Mouse (Mus musculus) embryo, embryonic 11 days (tissue): ENCODE results near the gene Fgfr2.

ENCODE experiments used
- DNase-seq: peaks from one replicate; pipeline ENCODE4 v3.0.0-alpha.2; 2015

The Fgfr2 gene

GRCm38 (mm10) chr7:130894931-130895617, 2228.1 kb downstream of the Fgfr2 start:
- DNase-seq, result no peak

GRCm38 (mm10) chr7:130892973-130893372, 2230.2 kb downstream of the Fgfr2 start:
- DNase-seq, result no peak

GRCm38 (mm10) chr7:130890871-130891270, 2232.3 kb downstream of the Fgfr2 start:
- no peak for DNase-seq

- no peak for DNase-seq
Observed at GRCm38 (mm10) chr7:130887946-130888345, 2235.2 kb downstream of the Fgfr2 start.

- DNase-seq, result no peak
Observed at GRCm38 (mm10) chr7:130886246-130886645, 2236.9 kb downstream of the Fgfr2 start.

GRCm38 (mm10) chr7:130884161-130884560, 2239.0 kb downstream of the Fgfr2 start:
- DNase-seq, result no peak

- DNase-seq, result no peak
Observed at GRCm38 (mm10) chr7:130867256-130867655, 2255.9 kb downstream of the Fgfr2 start.

- no peak for DNase-seq
Observed at GRCm38 (mm10) chr7:130866640-130867039, 2256.5 kb downstream of the Fgfr2 start.

GRCm38 (mm10) chr7:130865613-130866591, 2257.2 kb downstream of the Fgfr2 start, which contains the start of gene Plekha1:
Gene Plekha1, plus strand, starts transcription at chr7:130865756.
- DNase-seq, result peak; percentile 98

GRCm38 (mm10) chr7:130864711-130865110, 2258.4 kb downstream of the Fgfr2 start:
- no peak for DNase-seq

- no peak for DNase-seq
Observed at GRCm38 (mm10) chr7:130862501-130862900, 2260.6 kb downstream of the Fgfr2 start.

GRCm38 (mm10) chr7:130860721-130861142, 2262.4 kb downstream of the Fgfr2 start:
- DNase-seq, result peak; percentile 37

- DNase-seq, result no peak
Observed at GRCm38 (mm10) chr7:130859926-130860325, 2263.2 kb downstream of the Fgfr2 start.

- no peak for DNase-seq
Observed at GRCm38 (mm10) chr7:130857973-130858372, 2265.2 kb downstream of the Fgfr2 start.

GRCm38 (mm10) chr7:130855681-130856080, 2267.5 kb downstream of the Fgfr2 start:
- no peak for DNase-seq

- DNase-seq, result no peak
Observed at GRCm38 (mm10) chr7:130854684-130855292, 2268.4 kb downstream of the Fgfr2 start.

GRCm38 (mm10) chr7:130847164-130847718, 2275.9 kb downstream of the Fgfr2 start:
- no peak for DNase-seq

- DNase-seq, result no peak
Observed at GRCm38 (mm10) chr7:130839380-130840100, 2283.6 kb downstream of the Fgfr2 start.

- DNase-seq, result no peak
Observed at GRCm38 (mm10) chr7:130838658-130839025, 2284.5 kb downstream of the Fgfr2 start.

GRCm38 (mm10) chr7:130837941-130838657, 2285.1 kb downstream of the Fgfr2 start:
- DNase-seq, result peak; percentile 77

GRCm38 (mm10) chr7:130836066-130836465, 2287.1 kb downstream of the Fgfr2 start:
- peak; percentile 16 for DNase-seq
